Mouse (Mus musculus): Measurements from ENCODE around the gene Wwtr1. TPM values are rescaled to one million over a fixed set of nuclear protein-coding genes. Genes with fewer than 3 reads are reported as not detected.

Wwtr1 gene
- total and polyA plus RNA-seq, 3 experiments, result 0.05 TPM; not detected in 2

DNA sequence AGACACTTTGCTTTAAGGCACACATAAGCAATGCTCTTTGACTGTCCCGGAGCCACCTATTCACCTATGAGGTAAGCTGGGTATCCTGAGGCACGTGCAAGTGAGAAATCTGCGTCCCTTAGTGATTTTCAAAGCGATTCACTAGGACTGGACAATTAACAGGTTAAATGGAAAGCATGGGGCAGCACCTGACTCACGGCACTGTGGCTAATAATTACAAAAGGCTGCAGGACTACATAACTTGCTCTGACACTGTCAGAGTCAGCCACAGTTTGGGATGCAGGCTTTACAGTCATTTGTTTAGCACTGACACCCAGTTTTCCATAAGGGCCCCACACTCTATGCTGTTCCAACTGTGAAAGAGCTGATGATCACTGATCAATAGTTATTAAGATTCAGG lies 9.1 kb downstream of the Wwtr1 start:
- H3K27me3 ChIP-seq (ENCODE audit: insufficient read depth, low read length), result no peaks in the 10 kb centered on the region
- no peaks in the 10 kb centered on the region for H3K9me3 ChIP-seq (replicated peaks)
- TF ChIP-seq TAL1 (conservative IDR thresholded peaks at IDR 0.05; ENCODE audit: low read depth, low read length) (no peak), CTCF (IDR thresholded peaks at IDR 0.05; ENCODE audit: low read depth, low read length) (no peak)
- DNase-seq (ENCODE audit: low spot score) (no peak), ATAC-seq (ENCODE audit: extremely low read depth, insufficient number of reproducible peaks, low FRiP score, poor library complexity, severe bottlenecking) (no peak)
- no peak overlapping the region for H3K4me3 ChIP-seq (ENCODE audit: low read depth, low read length)
- no peaks in the 10 kb centered on the region for H3K4me1 ChIP-seq (ENCODE audit: insufficient read depth, low read depth, low read length)
- H3K36me3 ChIP-seq (replicated peaks), result no peaks in the 10 kb centered on the region

DNA sequence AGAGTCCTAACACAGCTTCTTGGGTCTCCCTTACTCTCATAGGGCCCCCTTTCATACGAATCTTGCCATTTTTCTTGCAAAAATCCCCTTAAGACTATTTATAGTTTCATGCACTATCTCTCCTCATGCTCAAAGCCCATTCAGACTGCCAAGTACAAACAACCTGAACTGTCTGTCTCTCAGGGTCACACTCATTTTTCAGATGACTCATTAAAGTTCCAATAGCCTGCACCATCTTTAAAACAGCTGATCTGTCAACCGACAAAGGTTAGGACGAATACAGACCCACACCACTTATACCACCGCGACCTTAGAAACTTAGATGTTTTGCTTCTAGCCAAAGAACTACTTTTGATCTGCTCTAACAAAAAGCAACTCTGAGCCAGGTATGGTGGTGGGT lies 12.1 kb downstream of the Wwtr1 start:
- Histone ChIP-seq H3K9me3 (replicated peaks) (no peaks in the 10 kb centered on the region; the same call in 1 of the 2 replicates), H3K36me3 (replicated peaks) (no peaks in the 10 kb centered on the region), H3K4me3 (ENCODE audit: low read depth, low read length) (no peak overlapping the region), H3K27me3 (ENCODE audit: insufficient read depth, low read length) (no peaks in the 10 kb centered on the region), H3K4me1 (ENCODE audit: insufficient read depth, low read depth, low read length) (no peaks in the 10 kb centered on the region)
- DNase-seq (ENCODE audit: low spot score) (no peak), ATAC-seq (ENCODE audit: extremely low read depth, insufficient number of reproducible peaks, low FRiP score, poor library complexity, severe bottlenecking) (no peak)
- TF ChIP-seq GATA2 (IDR thresholded peaks at IDR 0.05; ENCODE audit: borderline replicate concordance, low read depth, low read length) (no peak), POLR2AphosphoS5 (IDR thresholded peaks at IDR 0.05; ENCODE audit: insufficient replicate concordance, low read depth, low read length) (no peak), CTCF (IDR thresholded peaks at IDR 0.05; ENCODE audit: low read depth, low read length) (no peak), TAL1 (conservative IDR thresholded peaks at IDR 0.05; ENCODE audit: low read depth, low read length) (no peak), GATA1 (IDR thresholded peaks at IDR 0.05; ENCODE audit: borderline replicate concordance, low read length) (no peak)

DNA sequence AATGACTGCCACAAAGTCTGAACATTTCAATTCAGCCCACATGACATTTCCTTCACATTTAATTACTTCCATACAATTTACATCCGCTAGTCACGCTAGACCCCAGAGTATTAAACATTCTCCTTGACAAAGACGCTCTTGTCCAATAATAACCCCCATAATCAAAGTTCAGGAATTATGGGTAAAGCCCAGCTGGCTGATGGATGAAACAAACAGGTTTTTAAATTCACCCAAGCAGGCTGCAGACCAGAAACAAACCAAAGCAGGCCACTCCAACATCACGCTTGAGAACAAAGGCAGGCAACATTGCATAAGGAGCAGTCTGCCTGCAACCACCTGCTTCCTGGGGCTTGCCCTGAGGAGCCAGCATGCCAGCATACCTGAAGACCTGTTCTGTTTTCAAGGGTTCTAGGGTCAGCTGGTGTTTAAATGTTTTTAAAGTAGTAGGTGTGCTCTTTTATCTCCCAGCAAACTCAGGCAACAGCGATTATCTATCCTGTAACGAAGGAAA lies 12.7 kb downstream of the Wwtr1 start:
- Histone ChIP-seq H3K4me3 (ENCODE audit: low read depth, low read length) (no peak overlapping the region), H3K4me1 (ENCODE audit: insufficient read depth, low read depth, low read length) (no peaks in the 10 kb centered on the region), H3K27me3 (ENCODE audit: insufficient read depth, low read length) (no peaks in the 10 kb centered on the region), H3K36me3 (replicated peaks) (no peaks in the 10 kb centered on the region), H3K9me3 (replicated peaks) (no peaks in the 10 kb centered on the region; the same call in 1 of the 2 replicates)
- TF ChIP-seq CTCF (IDR thresholded peaks at IDR 0.05; ENCODE audit: low read depth, low read length), result no peak
- no peak for DNase-seq (ENCODE audit: low spot score)
- no peak for ATAC-seq (ENCODE audit: extremely low read depth, insufficient number of reproducible peaks, low FRiP score, poor library complexity, severe bottlenecking)

DNA sequence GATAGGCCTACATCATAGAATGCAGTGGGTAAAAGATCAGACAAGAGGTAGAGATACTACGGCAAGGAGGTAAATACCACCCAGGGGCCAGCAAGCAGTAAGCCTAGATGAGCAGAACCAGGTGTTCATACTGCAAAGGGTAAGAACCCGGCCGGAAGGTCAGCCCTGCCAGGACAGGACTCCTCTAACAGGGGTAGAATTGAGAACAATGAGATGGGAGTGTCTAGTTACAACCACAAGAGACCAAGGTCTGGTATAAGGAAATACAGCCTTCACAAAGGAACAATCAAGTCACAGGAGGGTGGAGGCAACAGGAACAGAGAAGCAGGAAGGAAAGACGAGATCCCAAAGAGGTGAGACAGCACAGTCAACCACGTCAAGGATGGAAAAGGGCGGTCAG lies 16.9 kb downstream of the Wwtr1 start:
- Histone ChIP-seq H3K4me1 (ENCODE audit: insufficient read depth, low read depth, low read length) (no peaks in the 10 kb centered on the region), H3K36me3 (replicated peaks) (no peaks in the 10 kb centered on the region), H3K4me3 (ENCODE audit: low read depth, low read length) (no peak overlapping the region), H3K27me3 (ENCODE audit: insufficient read depth, low read length) (no peaks in the 10 kb centered on the region), H3K9me3 (replicated peaks) (peaks cover 5% of the 10 kb centered on the region)
- no peak for DNase-seq (ENCODE audit: low spot score)
- TF ChIP-seq POLR2AphosphoS5 (IDR thresholded peaks at IDR 0.05; ENCODE audit: insufficient replicate concordance, low read depth, low read length), result no peak
- no peak for TF ChIP-seq CTCF (IDR thresholded peaks at IDR 0.05; ENCODE audit: low read depth, low read length)
- TF ChIP-seq GATA1 (IDR thresholded peaks at IDR 0.05; ENCODE audit: borderline replicate concordance, low read length), result no peak
- TF ChIP-seq TAL1 (conservative IDR thresholded peaks at IDR 0.05; ENCODE audit: low read depth, low read length), result no peak
- no peak for ATAC-seq (ENCODE audit: extremely low read depth, insufficient number of reproducible peaks, low FRiP score, poor library complexity, severe bottlenecking)

DNA sequence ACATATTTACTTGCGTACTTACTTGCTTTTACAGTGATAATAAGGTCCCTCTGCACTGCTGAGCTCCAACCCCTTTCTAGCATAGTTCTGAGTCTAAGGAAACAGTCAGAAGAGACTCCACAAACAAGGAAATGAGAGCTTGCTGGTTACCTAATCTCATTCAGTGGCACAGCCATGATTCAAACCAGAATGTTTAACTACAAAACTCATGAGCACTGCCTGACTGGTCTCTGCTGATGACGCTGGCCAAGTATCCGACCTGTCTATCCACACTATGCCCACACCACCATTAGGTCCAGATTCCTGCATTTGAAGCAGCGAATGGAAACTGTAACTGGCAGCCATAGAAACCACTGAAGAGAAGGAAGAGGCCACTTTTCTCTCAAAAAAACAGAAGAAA lies 18.3 kb downstream of the Wwtr1 start:
- H3K9me3 ChIP-seq (replicated peaks), result peaks cover 5% of the 10 kb centered on the region
- no peaks in the 10 kb centered on the region for H3K4me1 ChIP-seq (ENCODE audit: insufficient read depth, low read depth, low read length)
- no peaks in the 10 kb centered on the region for H3K27me3 ChIP-seq (ENCODE audit: insufficient read depth, low read length)
- TF ChIP-seq GATA1 (IDR thresholded peaks at IDR 0.05; ENCODE audit: borderline replicate concordance, low read length) (no peak), POLR2AphosphoS5 (IDR thresholded peaks at IDR 0.05; ENCODE audit: insufficient replicate concordance, low read depth, low read length) (no peak), CTCF (IDR thresholded peaks at IDR 0.05; ENCODE audit: low read depth, low read length) (no peak), GATA2 (IDR thresholded peaks at IDR 0.05; ENCODE audit: borderline replicate concordance, low read depth, low read length) (no peak), TAL1 (conservative IDR thresholded peaks at IDR 0.05; ENCODE audit: low read depth, low read length) (no peak)
- ATAC-seq (ENCODE audit: extremely low read depth, insufficient number of reproducible peaks, low FRiP score, poor library complexity, severe bottlenecking) (no peak), DNase-seq (ENCODE audit: low spot score) (no peak)
- H3K36me3 ChIP-seq (replicated peaks), result no peaks in the 10 kb centered on the region
- no peak overlapping the region for H3K4me3 ChIP-seq (ENCODE audit: low read depth, low read length)

DNA sequence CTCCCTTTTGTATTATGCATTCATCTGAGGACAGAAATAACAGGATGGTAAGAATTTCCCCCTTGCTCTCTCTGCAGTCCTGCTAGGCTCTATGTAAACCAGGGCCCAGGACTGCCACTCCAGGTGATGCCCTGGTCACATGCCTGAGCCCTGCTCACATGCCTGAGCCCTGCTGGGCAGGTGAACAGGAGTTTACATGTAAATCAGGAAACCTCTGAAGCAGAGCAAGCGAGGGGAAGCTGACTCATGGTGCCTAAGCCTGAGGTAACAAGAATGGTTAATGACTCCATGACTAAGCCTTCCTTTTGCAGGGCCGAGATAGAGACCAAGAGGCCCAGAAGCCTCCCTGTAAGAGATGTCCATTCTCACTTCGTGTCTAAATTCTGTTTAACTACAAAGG lies 20.1 kb downstream of the Wwtr1 start:
- no peaks in the 10 kb centered on the region for H3K4me1 ChIP-seq (ENCODE audit: insufficient read depth, low read depth, low read length)
- peaks cover 5% of the 10 kb centered on the region for H3K9me3 ChIP-seq (replicated peaks)
- no peaks in the 10 kb centered on the region for H3K27me3 ChIP-seq (ENCODE audit: insufficient read depth, low read length)
- H3K4me3 ChIP-seq (ENCODE audit: low read depth, low read length), result no peak overlapping the region
- no peaks in the 10 kb centered on the region for H3K36me3 ChIP-seq (replicated peaks)
- DNase-seq (ENCODE audit: low spot score), result no peak
- TF ChIP-seq GATA1 (IDR thresholded peaks at IDR 0.05; ENCODE audit: borderline replicate concordance, low read length) (no peak), CTCF (IDR thresholded peaks at IDR 0.05; ENCODE audit: low read depth, low read length) (no peak)
- ATAC-seq (ENCODE audit: extremely low read depth, insufficient number of reproducible peaks, low FRiP score, poor library complexity, severe bottlenecking), result no peak

DNA sequence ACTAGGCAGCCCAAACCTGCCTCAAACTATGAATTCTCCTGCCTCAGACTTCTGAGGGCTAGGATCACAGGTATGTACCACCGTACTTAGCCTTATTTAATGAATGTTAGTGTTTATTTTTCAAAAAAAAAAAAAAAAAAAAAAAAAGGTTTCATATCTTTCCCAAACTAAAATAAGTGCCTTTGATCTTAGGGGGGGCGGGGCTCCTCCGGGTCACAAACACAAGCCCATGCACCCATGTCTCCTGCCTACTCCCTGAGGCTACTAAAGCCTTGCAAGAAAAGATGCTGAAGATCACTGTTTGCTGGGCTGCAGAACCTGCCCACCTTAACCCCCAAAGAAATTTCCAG lies 20.8 kb downstream of the Wwtr1 start:
- H3K4me3 ChIP-seq (ENCODE audit: low read depth, low read length), result no peak overlapping the region
- DNase-seq (ENCODE audit: low spot score) (no peak), ATAC-seq (ENCODE audit: extremely low read depth, insufficient number of reproducible peaks, low FRiP score, poor library complexity, severe bottlenecking) (no peak)
- TF ChIP-seq TAL1 (conservative IDR thresholded peaks at IDR 0.05; ENCODE audit: low read depth, low read length), result no peak
- TF ChIP-seq GATA1 (IDR thresholded peaks at IDR 0.05; ENCODE audit: borderline replicate concordance, low read length), result no peak
- no peak for TF ChIP-seq CTCF (IDR thresholded peaks at IDR 0.05; ENCODE audit: low read depth, low read length)
- TF ChIP-seq POLR2AphosphoS5 (IDR thresholded peaks at IDR 0.05; ENCODE audit: insufficient replicate concordance, low read depth, low read length), result no peak
- no peak for TF ChIP-seq GATA2 (IDR thresholded peaks at IDR 0.05; ENCODE audit: borderline replicate concordance, low read depth, low read length)
- H3K9me3 ChIP-seq (replicated peaks), result peaks cover 5% of the 10 kb centered on the region
- H3K27me3 ChIP-seq (ENCODE audit: insufficient read depth, low read length), result no peaks in the 10 kb centered on the region
- no peaks in the 10 kb centered on the region for H3K4me1 ChIP-seq (ENCODE audit: insufficient read depth, low read depth, low read length)
- H3K36me3 ChIP-seq (replicated peaks), result no peaks in the 10 kb centered on the region
